Mouse (Mus musculus): ENCODE results near the gene Wdr25. TPM values are rescaled to one million over a fixed set of nuclear protein-coding genes. Genes with fewer than 3 reads are reported as not detected.

The Wdr25 gene
- total and polyA plus RNA-seq, 3 experiments, result 8.7 to 10.8 TPM; not detected in 1

- Histone ChIP-seq H3K9me3 (replicated peaks; ENCODE audit: insufficient read depth, low read length) (no peaks in the 10 kb centered on the region), H3K27me3 (ENCODE audit: control insufficient read depth in 1 of 2, insufficient read depth in 2 of 2, low read length in 2 of 2) (no peaks in the 10 kb centered on the region), H3K79me2 (ENCODE audit: control insufficient read depth, insufficient read depth, low read length, poor library complexity) (peaks cover 22% of the 10 kb centered on the region), H3K4me1 (ENCODE audit: control insufficient read depth in 1 of 2, insufficient read depth in 2 of 2, low read length in 2 of 2) (peaks cover 6 to 15% of the 10 kb centered on the region in 2 experiments; a peak in 3 of 4 replicates), H3K27ac (ENCODE audit: control insufficient read depth, low read depth, low read length) (no peak overlapping the region), H3K36me3 (ENCODE audit: control insufficient read depth in 1 of 2, insufficient read depth in 2 of 2, low read length in 2 of 2) (peaks cover 22 to 26% of the 10 kb centered on the region in 2 experiments), H3K9ac (ENCODE audit: control insufficient read depth, low read depth, low read length, poor library complexity, severe bottlenecking) (no peak overlapping the region), H3K4me3 (ENCODE audit: control insufficient read depth in 1 of 2, insufficient read depth in 1 of 2, low read depth in 2 of 2, low read length in 2 of 2) (no peak overlapping the region)
- no peak for DNase-seq (ENCODE audit: low read depth, low spot score)
- TF ChIP-seq MEF2A (IDR thresholded peaks at IDR 0.05; ENCODE audit: extremely low read depth, insufficient replicate concordance, low read depth, low read length, poor library complexity, severe bottlenecking), result no peak
- TF ChIP-seq POLR2A (IDR thresholded peaks at IDR 0.05; ENCODE audit: control insufficient read depth in 1 of 2, insufficient read depth in 1 of 2, low read depth in 1 of 2, low read length in 2 of 2, poor library complexity in 1 of 2), result no peak
- TF ChIP-seq GABPA (IDR thresholded peaks at IDR 0.05; ENCODE audit: low read depth, low read length), result no peak
- TF ChIP-seq RAD21 (IDR thresholded peaks at IDR 0.05; ENCODE audit: low read depth, low read length), result no peak
- TF ChIP-seq RCOR1 (IDR thresholded peaks at IDR 0.05; ENCODE audit: low read depth, low read length), result no peak
- TF ChIP-seq MYB (IDR thresholded peaks at IDR 0.05; ENCODE audit: low read depth, low read length), result no peak
- TF ChIP-seq HCFC1 (IDR thresholded peaks at IDR 0.05; ENCODE audit: low read depth, low read length), result no peak
- TF ChIP-seq TAL1 (IDR thresholded peaks at IDR 0.05; ENCODE audit: low read length), result no peak
- TF ChIP-seq USF2 (IDR thresholded peaks at IDR 0.05; ENCODE audit: borderline replicate concordance in 1 of 2, insufficient read depth in 1 of 2, low read depth in 1 of 2, low read length in 2 of 2), result no peak
- TF ChIP-seq GATA1 (IDR thresholded peaks at IDR 0.05; ENCODE audit: low read depth, low read length), result no peak
- TF ChIP-seq ETS1 (IDR thresholded peaks at IDR 0.05; ENCODE audit: low read depth, low read length), result no peak
Measured at GRCm38 (mm10) chr12:108888632-108889031, 4.8 kb upstream of the Wdr25 start.

GRCm38 (mm10) chr12:108893715-108894431 lies 442 bp downstream of the Wdr25 start, which contains the start of gene Wars:
TSS of gene Wars (minus strand) at chr12:108894174.
- Histone ChIP-seq H3K4me1 (ENCODE audit: control insufficient read depth in 1 of 2, insufficient read depth in 2 of 2, low read length in 2 of 2) (peaks cover 6 to 19% of the 10 kb centered on the region in 2 experiments; a peak in 3 of 4 replicates), H3K36me3 (ENCODE audit: control insufficient read depth in 1 of 2, insufficient read depth in 2 of 2, low read length in 2 of 2) (peaks cover 4 to 22% of the 10 kb centered on the region in 2 experiments; a peak in 3 of 4 replicates)
- no peak for TF ChIP-seq CHD2 (IDR thresholded peaks at IDR 0.05; ENCODE audit: low read length)
- no peak for TF ChIP-seq EP300 (IDR thresholded peaks at IDR 0.05; ENCODE audit: low read depth in 1 of 2, low read length in 2 of 2)
- peak; percentile 76; the same call in 1 of the 2 replicates for TF ChIP-seq KAT2A (conservative IDR thresholded peaks at IDR 0.05; ENCODE audit: low read depth, low read length)
- TF ChIP-seq MYC (IDR thresholded peaks at IDR 0.05; ENCODE audit: low read depth, low read length), result peak; percentile 86; the same call in 1 of the 2 replicates
- 0 out of 2 replicates have a peak, but pooled peaks have one; percentile 25 for TF ChIP-seq RCOR1 (IDR thresholded peaks at IDR 0.05; ENCODE audit: low read depth, low read length)
- peak; percentile 76 for TF ChIP-seq TCF12 (IDR thresholded peaks at IDR 0.05; ENCODE audit: low read depth, low read length)
- TF ChIP-seq UBTF (IDR thresholded peaks at IDR 0.05; ENCODE audit: borderline replicate concordance, insufficient read depth, low read depth, low read length), result no peak
- peak; percentile 92 for TF ChIP-seq HCFC1 (IDR thresholded peaks at IDR 0.05; ENCODE audit: low read depth, low read length)
- peak; percentile 94 for TF ChIP-seq MXI1 (IDR thresholded peaks at IDR 0.05; ENCODE audit: low read depth, low read length)
- TF ChIP-seq ZMIZ1 (IDR thresholded peaks at IDR 0.05; ENCODE audit: low read depth, low read length), result peak; percentile 92
- no peak for TF ChIP-seq TAL1 (IDR thresholded peaks at IDR 0.05; ENCODE audit: low read length)
- TF ChIP-seq MAX (IDR thresholded peaks at IDR 0.05; ENCODE audit: low read length), result peak; percentile 75
- TF ChIP-seq USF1 (IDR thresholded peaks at IDR 0.05; ENCODE audit: low read depth, low read length), result peak; percentile 35; the same call in 1 of the 2 replicates
- TF ChIP-seq ZC3H11A (IDR thresholded peaks at IDR 0.05; ENCODE audit: low read depth, low read length), result no peak
- TF ChIP-seq USF2 (IDR thresholded peaks at IDR 0.05; ENCODE audit: borderline replicate concordance in 1 of 2, insufficient read depth in 1 of 2, low read depth in 1 of 2, low read length in 2 of 2), result no peak
- no peak for TF ChIP-seq GATA1 (IDR thresholded peaks at IDR 0.05; ENCODE audit: low read depth, low read length)
- no peak for TF ChIP-seq E2F4 (IDR thresholded peaks at IDR 0.05; ENCODE audit: borderline replicate concordance, low read depth, low read length)
- TF ChIP-seq POLR2AphosphoS2 (IDR thresholded peaks at IDR 0.05; ENCODE audit: low read length), result peak; percentile 92
- peak; percentile 95 for TF ChIP-seq SIN3A (IDR thresholded peaks at IDR 0.05; ENCODE audit: low read length)
- TF ChIP-seq SMC3 (IDR thresholded peaks at IDR 0.05; ENCODE audit: low read depth, low read length), result no peak
- peak; percentile 84 to 91 for TF ChIP-seq POLR2A (IDR thresholded peaks at IDR 0.05; ENCODE audit: control insufficient read depth in 1 of 2, insufficient read depth in 1 of 2, low read depth in 1 of 2, low read length in 2 of 2, poor library complexity in 1 of 2)
- peak; percentile 88 for TF ChIP-seq ELF1 (IDR thresholded peaks at IDR 0.05; ENCODE audit: low read depth, low read length)
- TF ChIP-seq MYB (IDR thresholded peaks at IDR 0.05; ENCODE audit: low read depth, low read length), result no peak
- no peak for TF ChIP-seq JUND (IDR thresholded peaks at IDR 0.05; ENCODE audit: low read depth, low read length)

More at GRCm38 (mm10) chr12:108893715-108894431, 442 bp downstream of the Wdr25 start, which contains the start of gene Wars:
- Histone ChIP-seq H3K9me3 (replicated peaks; ENCODE audit: insufficient read depth, low read length) (no peaks in the 10 kb centered on the region), H3K9ac (ENCODE audit: control insufficient read depth, low read depth, low read length, poor library complexity, severe bottlenecking) (peak within 1 kb of the TSS; percentile 89), H3K79me2 (ENCODE audit: control insufficient read depth, insufficient read depth, low read length, poor library complexity) (peaks cover 29% of the 10 kb centered on the region), H3K27ac (ENCODE audit: control insufficient read depth, low read depth, low read length) (peak within 1 kb of the TSS; percentile 91), H3K27me3 (ENCODE audit: control insufficient read depth in 1 of 2, insufficient read depth in 2 of 2, low read length in 2 of 2) (no peaks in the 10 kb centered on the region), H3K4me3 (ENCODE audit: control insufficient read depth in 1 of 2, insufficient read depth in 1 of 2, low read depth in 2 of 2, low read length in 2 of 2) (peak within 1 kb of the TSS; percentile 85 to 91)
- peak; percentile 98 for DNase-seq (ENCODE audit: low read depth, low spot score)
